Mouse (Mus musculus) ES-E14 (cell line): Measurements from ENCODE around the gene Pold4.

Experiments used
- CHD2 ChIP-seq: IDR thresholded peaks from 2 replicates; pipeline ENCODE4 v1.6.1; 2014; ENCODE audit warnings: mild to moderate bottlenecking, low read depth, low read length, inconsistent platforms
- HCFC1 ChIP-seq: IDR thresholded peaks from 2 replicates; pipeline ENCODE4 v1.6.1; 2012; ENCODE audit warnings: low read length, inconsistent platforms, borderline replicate concordance; ENCODE audit not compliant: insufficient read depth
- MAFK ChIP-seq: IDR thresholded peaks from 2 replicates; pipeline ENCODE4 v1.6.1; 2014; ENCODE audit warnings: mild to moderate bottlenecking, low read depth, low read length, inconsistent platforms; ENCODE audit not compliant: insufficient read depth
- ZC3H11A ChIP-seq: IDR thresholded peaks from 2 replicates; pipeline ENCODE4 v1.6.1; 2012; ENCODE audit warnings: low read depth, mild to moderate bottlenecking, inconsistent platforms, low read length, borderline replicate concordance
- ZNF384 ChIP-seq: IDR thresholded peaks from 2 replicates; pipeline ENCODE4 v1.6.1; 2012; ENCODE audit warnings: low read depth, low read length, inconsistent platforms

DNA sequence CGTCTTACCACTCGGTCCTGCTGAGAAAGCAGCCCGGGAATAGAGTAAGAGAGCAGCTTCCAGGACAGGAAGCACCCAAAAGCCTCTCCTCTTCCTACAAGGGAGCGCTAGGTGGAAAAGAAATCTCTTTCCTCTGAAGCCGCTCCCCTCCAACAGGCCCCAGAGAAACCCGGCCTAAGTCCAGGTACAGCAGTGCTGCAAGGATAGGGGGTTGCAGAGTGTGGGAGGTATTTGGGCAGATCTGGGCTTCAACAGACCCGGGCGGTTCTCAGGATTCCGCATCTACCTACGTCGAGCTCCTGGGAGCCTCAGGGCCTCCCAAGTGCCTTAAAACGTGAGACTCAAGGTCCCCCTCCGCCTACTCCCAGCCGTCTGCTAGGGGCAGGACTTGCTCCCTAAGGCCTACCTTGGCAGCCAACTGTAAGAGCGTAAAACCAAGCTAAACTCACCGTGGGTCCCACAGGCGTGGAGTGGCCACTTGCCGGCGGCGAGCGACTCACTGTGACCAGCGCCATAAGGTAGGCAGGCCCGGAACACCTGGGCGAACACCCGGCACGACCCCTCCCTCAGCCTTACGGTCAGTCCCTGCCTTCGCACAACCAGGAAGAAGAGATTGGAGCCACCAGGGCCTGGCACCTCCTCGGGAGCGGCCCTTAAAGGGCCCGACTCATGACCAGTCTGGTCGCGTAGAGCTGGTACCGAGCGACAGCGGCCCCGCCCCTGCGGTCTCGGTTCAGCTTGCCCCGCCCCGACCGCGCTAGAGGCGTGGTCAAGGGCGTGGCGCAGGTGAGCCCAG, 37.1 kb downstream of the Pold4 start, which contains the start of gene Ssh3:
- TF ChIP-seq ZNF384 (no peak), HCFC1 (no peak), ZC3H11A (no peak), CHD2 (no peak), MAFK (no peak)
